Mouse (Mus musculus) heart, postnatal 0 days (tissue): Measurements from ENCODE around the gene Ube2g1.

Experiments
- CTCF ChIP-seq: IDR thresholded peaks from 2 replicates; pipeline ENCODE4 v1.5.1; 2016; ENCODE audit warnings: antibody characterized with exemption, control low read depth, low read depth
- EP300 ChIP-seq: IDR thresholded peaks from 2 replicates; pipeline ENCODE4 v1.6.1; 2016; ENCODE audit warnings: antibody characterized with exemption, low read depth

- TF ChIP-seq CTCF (no peak), EP300 (no peak)
Measured at GRCm38 (mm10) chr11:72672438-72672837, 65.4 kb downstream of the Ube2g1 start.
